Mouse (Mus musculus) spleen, adult 2 months (tissue): ENCODE measurements around the gene Cmip. TPM values are rescaled to one million over a fixed set of nuclear protein-coding genes. Genes with fewer than 3 reads are reported as not detected.

Experiments used
- DNase-seq, 2 experiments: peaks; one replicate each; pipeline versions ENCODE4 v3.0.0 to v3.0.0-alpha.2; 2012 to 2021; ENCODE audit warnings: low spot score in 2 of 2, low read depth in 1 of 2
- H3K27ac ChIP-seq: fragments of 200-500 bp; 2 replicates; pipeline ENCODE4 v1.5.1; 2012; ENCODE audit warnings: low read length, inconsistent platforms; ENCODE audit not compliant: insufficient read depth
- H3K27me3 ChIP-seq: fragments of 200-500 bp; 2 replicates; pipeline ENCODE4 v1.6.1; 2012; ENCODE audit warnings: mild to moderate bottlenecking, moderate library complexity, low read length, inconsistent platforms; ENCODE audit not compliant: control insufficient read depth, insufficient read depth
- H3K36me3 ChIP-seq: fragments of 200-500 bp; 2 replicates; pipeline ENCODE4 v1.6.1; 2012; ENCODE audit warnings: mild to moderate bottlenecking, low read length, inconsistent platforms; ENCODE audit not compliant: control insufficient read depth, insufficient read depth
- H3K4me1 ChIP-seq: fragments of 200-500 bp; 2 replicates; pipeline ENCODE4 v1.6.1; 2011; ENCODE audit warnings: inconsistent platforms; ENCODE audit not compliant: control insufficient read depth, insufficient read depth, insufficient read length
- H3K4me3 ChIP-seq: fragments of 200-500 bp; 2 replicates; pipeline ENCODE4 v1.5.1; 2011; ENCODE audit warnings: mild to moderate bottlenecking, inconsistent platforms; ENCODE audit not compliant: insufficient read depth, insufficient read length; ENCODE audit errors: extremely low read depth
- CTCF ChIP-seq: fragments of 200-500 bp; IDR thresholded peaks from 2 replicates; pipeline ENCODE4 v1.5.1; 2011; ENCODE audit warnings: mild to moderate bottlenecking, inconsistent platforms; ENCODE audit not compliant: insufficient read depth, insufficient read length, insufficient replicate concordance; ENCODE audit errors: extremely low read depth
- POLR2A ChIP-seq: fragments of 200-500 bp; IDR thresholded peaks from 2 replicates; pipeline ENCODE4 v1.6.1; 2011; ENCODE audit warnings: low read depth, low read length, inconsistent platforms
- WGBS: fragments of 180-500 bp; shearing (Covaris S2); methylation state at CpG from one replicate; pipeline ENCODE4 v1.1.7; 2018; 5-methylcytosine and 5-hydroxymethylcytosine counted together
- polyA plus RNA-seq: library from polyadenylated mRNA; depleted of rRNA; stranded (reverse); fragments of >200 nt; gene quantifications from 2 replicates; pipeline ENCODE4 v1.2.3, GENCODE M21; 2012

Cmip gene
- polyA plus RNA-seq, 1 experiment = 48.2 TPM

DNA sequence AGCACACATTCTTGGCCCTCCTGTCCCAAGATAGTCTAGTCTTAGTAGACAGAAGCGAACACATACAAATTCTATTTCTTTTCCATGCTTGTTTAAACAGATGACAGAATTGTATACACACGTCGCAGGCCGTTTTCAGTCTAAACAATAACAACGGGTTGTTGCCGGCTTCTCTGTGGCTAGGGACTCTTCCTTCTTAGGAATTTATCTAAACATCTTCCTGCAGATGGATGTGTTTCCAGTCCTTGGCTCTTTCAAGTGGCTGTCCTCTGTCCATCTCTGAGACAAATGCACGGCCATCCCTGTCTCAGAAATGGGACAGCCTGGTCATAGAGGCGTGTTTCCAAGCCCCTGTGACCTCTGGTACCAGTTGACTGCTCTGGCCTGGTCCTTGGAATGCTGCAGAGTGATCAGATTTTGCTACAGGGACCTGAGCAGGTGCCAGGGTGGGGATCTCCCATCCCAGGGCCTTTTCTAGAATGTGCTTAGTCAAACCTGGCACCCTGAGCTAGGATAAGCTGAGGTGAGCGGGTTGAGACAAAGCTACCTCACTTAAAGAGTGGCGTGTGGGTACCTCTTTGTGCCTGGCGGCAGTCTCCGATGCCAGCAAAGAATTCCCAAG lies 52.9 kb downstream of the Cmip start:
- no peaks in the 10 kb centered on the region for H3K36me3 ChIP-seq
- H3K4me3 ChIP-seq = no peak overlapping the region
- no peak overlapping the region for H3K27ac ChIP-seq
- no peaks in the 10 kb centered on the region for H3K27me3 ChIP-seq
- TF ChIP-seq CTCF (no peak), POLR2A (no peak)
- DNase-seq = no peak
- WGBS = 94% methylated on average over 12 of the region's 12 CpGs
- H3K4me1 ChIP-seq = peaks cover 36% of the 10 kb centered on the region

DNA sequence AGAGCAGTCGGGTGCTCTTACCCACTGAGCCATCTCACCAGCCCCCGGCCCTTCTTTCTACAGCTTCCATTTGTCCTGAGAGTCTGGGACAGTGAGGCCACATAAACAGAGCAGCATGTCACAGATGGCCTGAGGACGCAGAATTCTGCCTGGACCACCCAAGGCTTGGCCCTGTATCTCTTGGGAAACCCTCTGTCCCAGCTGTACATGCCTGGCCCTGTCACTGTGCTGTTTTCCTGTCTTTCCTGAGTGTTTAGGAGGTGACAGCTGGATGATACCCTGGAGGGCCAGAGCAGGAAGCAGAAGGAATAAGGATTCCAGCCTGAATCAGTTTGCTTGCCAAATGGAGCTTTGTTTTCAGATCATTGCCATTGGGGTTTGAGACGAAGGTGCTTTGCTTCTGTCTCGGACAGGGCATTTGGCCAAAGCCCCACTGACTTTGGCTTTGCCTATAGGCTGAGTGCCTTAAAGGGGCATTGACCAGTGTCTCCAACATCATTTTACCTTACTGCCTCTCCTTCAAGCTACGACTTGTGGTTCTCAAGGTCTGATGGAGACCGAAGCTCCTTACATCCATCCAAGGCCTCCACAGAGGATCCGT lies 54.2 kb downstream of the Cmip start:
- Histone ChIP-seq H3K27ac (no peak overlapping the region), H3K4me1 (peaks cover 26% of the 10 kb centered on the region), H3K36me3 (no peaks in the 10 kb centered on the region), H3K27me3 (no peaks in the 10 kb centered on the region), H3K4me3 (no peak overlapping the region)
- TF ChIP-seq CTCF (no peak), POLR2A (no peak)
- DNase-seq = no peak
- 92% methylated on average over 8 of the region's 8 CpGs for WGBS

DNA sequence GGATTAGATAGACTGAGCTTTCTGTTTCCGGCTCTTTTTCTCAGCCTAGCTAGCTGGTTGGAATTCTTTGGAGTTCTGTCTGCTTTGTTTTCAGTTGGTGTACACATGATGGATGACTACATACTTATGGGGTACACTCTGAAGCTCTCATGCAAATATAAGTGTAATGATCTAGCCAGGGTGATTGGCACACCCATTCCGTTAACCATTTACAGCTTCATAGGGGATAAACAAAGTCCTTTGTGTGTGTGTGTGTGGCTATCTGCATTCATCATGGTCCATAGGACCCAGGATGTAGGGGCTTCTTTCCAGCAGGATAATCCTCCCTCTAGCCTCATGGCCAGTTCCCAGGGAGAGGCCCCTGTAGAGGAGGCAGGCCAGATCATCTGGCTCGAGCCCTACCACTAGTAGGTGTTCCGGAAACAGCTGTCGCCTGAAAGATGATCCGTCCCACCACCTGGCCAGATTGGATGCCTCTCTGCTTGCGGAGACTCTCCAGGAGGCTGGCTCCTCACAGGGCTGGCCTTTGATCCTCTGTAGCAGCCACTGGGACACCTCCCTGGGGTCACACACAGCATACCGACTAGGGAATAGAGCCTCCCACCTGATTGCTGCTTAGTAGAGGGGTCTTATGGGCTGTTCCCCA lies 57.6 kb downstream of the Cmip start:
- no peak overlapping the region for H3K27ac ChIP-seq
- no peaks in the 10 kb centered on the region for H3K4me1 ChIP-seq
- TF ChIP-seq POLR2A (no peak), CTCF (no peak)
- DNase-seq = no peak
- WGBS = 92% methylated on average over 8 of the region's 8 CpGs
- no peak overlapping the region for H3K4me3 ChIP-seq
- no peaks in the 10 kb centered on the region for H3K27me3 ChIP-seq
- no peaks in the 10 kb centered on the region for H3K36me3 ChIP-seq

DNA sequence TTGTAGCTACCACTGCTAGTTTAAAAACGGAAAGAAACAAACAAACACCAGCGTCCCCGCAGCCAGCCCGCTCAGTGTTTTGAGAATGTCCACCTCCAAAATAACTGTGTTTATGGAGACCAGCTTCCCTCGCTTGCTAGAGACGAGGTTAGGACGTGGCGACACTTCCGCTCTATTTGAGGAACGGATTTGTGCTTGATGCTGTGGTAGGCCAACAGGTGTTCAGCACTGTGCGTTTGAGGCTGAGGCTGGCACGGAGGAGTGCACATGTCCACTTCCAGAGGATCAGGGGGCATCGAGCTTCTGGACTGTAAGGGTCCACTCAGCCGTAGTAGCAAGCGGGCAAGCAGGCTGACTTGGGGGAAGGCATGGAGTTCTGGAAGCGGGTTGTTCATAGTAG lies 58.9 kb downstream of the Cmip start:
- no peak overlapping the region for H3K27ac ChIP-seq
- no peak overlapping the region for H3K4me3 ChIP-seq
- H3K27me3 ChIP-seq = no peaks in the 10 kb centered on the region
- no peaks in the 10 kb centered on the region; the same call in 1 of the 2 replicates for H3K4me1 ChIP-seq
- no peak for TF ChIP-seq POLR2A
- no peak for TF ChIP-seq CTCF
- no peaks in the 10 kb centered on the region for H3K36me3 ChIP-seq
- no peak for DNase-seq
- WGBS = 95% methylated on average over 16 of the region's 16 CpGs

DNA sequence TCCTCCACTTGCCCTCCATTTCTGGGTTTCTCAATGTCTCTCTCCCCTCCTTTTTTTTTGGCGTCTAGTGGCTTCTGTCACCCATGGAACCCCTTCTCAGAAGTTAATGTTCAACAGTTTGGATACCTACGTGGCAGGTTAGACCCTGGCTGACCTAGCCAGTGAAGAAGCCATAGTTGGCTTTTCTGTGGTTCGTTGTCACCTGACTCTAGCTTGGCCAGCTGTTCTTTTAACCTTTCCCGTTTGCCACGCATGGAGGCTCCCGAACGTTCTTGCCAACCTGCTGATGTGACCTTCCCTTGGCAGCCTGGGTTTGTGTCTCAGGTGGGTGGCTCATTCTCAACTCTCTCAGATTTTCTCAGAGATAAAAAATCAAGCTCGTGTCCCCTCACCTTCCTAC lies 60.6 kb downstream of the Cmip start:
- whole genome bisulfite sequencing = 89% methylated on average over 8 of the region's 8 CpGs
- H3K27me3 ChIP-seq = no peaks in the 10 kb centered on the region
- TF ChIP-seq POLR2A (no peak), CTCF (no peak)
- peaks cover 3% of the 10 kb centered on the region; the same call in 1 of the 2 replicates for H3K4me1 ChIP-seq
- no peaks in the 10 kb centered on the region for H3K36me3 ChIP-seq
- no peak overlapping the region for H3K4me3 ChIP-seq
- no peak overlapping the region for H3K27ac ChIP-seq
- no peak for DNase-seq

DNA sequence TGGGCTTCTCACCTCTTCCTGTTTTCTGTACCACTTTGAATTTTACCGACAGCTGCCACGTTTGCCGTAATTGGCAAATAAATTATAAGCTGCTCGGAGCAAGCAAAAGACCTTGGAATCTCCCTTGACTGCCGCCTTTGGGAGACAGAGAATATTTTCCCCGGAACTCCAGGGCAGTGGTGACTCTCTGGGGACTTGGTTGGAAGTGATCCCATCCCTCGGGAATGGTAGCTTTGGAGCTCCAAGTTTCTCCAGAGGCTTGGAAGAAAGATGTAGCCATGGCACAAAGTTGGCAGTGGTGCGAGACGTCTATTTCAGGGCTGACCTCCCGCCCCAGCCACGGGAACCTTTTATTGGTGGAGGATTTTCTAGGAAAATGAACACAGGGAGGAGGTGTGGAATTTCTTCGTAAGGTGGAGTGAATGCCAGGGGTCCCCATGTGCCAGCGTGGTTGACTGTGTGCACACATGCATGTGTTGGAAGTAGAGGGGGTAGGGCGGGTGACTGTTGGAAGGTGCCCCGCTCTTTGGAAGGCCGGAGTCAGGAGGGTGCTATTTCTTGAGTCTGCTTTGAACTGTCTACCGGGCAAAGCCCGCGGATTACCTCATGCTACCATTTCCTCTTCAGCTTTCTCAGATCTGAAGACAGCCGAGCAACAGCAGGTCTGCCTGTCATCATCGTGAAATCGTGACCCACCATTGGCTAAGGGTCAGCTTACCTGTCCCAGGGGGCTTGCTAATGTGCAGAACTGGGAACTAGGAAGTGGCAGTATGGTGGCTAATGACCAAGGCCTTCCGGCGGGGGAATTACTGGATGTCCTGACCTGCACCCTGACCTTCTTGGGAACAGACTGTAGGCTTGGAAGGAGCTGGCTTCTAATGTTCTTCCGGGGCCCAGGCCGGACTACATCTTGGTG lies 62.3 kb downstream of the Cmip start:
- peak overlapping the region; percentile 12; the same call in 1 of the 2 replicates for H3K27ac ChIP-seq
- TF ChIP-seq CTCF (no peak), POLR2A (no peak)
- DNase-seq = no peak
- WGBS = 83% methylated on average over 26 of the region's 26 CpGs
- no peak overlapping the region for H3K4me3 ChIP-seq
- H3K4me1 ChIP-seq = peaks cover 3% of the 10 kb centered on the region; the same call in 1 of the 2 replicates
- H3K36me3 ChIP-seq = no peaks in the 10 kb centered on the region
- H3K27me3 ChIP-seq = no peaks in the 10 kb centered on the region
